Comparison of ENCODE assay signal across 9 mouse cellular contexts in the genomic region with DNA sequence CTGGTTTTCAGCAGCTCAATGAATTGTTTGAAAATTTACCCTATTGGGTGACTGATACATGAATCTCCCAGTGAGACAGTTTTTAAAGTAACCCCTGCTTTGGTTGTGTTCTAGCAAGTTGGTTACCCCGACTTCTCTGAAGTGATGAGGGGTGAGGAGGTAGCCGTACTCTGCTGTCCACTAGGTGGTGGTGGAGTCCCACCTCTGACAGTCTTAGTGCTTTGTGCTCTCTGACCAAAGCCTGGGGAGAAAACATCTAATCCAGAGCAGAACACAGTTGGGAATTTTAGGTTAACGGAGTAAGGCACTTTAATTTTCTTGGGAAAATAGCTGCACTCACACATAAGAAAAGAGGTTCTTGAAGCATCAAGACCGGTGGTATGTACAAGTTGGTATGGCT.
DNase-seq lines count a peak whose midpoint lies in the region; ATAC-seq and TF ChIP-seq lines count a peak whose summit lies in the region.
"Had no signal": no experiment of that assay in that cellular context is flagged by ENCODE, and none has a peak within 500 bp of the region (broad histone marks: within the 10 kb centered on the region; RNA-seq: fewer than 3 reads in every experiment).

No protein-coding gene starts in this region.

- whole genome bisulfite sequencing in hindbrain, embryonic 11.5 days, result 27% methylated on average over 4 of the region's 4 CpGs
- 27% methylated on average over 4 of the region's 4 CpGs for WGBS in hindbrain, embryonic 13.5 days
- 33% methylated on average over 4 of the region's 4 CpGs for WGBS in limb, embryonic 10.5 days
- WGBS in neural tube, embryonic 15.5 days, result 27% methylated on average over 4 of the region's 4 CpGs

- no peaks in the 10 kb centered on the region for H3K9me3 ChIP-seq in hindbrain, embryonic 11.5 days (ENCODE audit: control insufficient read depth, low read length)
- H3K9me3 ChIP-seq in hindbrain, embryonic 13.5 days, result no peaks in the 10 kb centered on the region
- H3K9me3 ChIP-seq in limb, embryonic 10.5 days (replicated peaks), result no peaks in the 10 kb centered on the region
- no peaks in the 10 kb centered on the region for H3K9me3 ChIP-seq in neural tube, embryonic 15.5 days (replicated peaks)

- no peaks in the 10 kb centered on the region for H3K4me1 ChIP-seq in hindbrain, embryonic 11.5 days (replicated peaks; ENCODE audit: control insufficient read depth, insufficient read depth, low read length)
- H3K4me1 ChIP-seq in hindbrain, embryonic 13.5 days (replicated peaks), result peaks cover 9% of the 10 kb centered on the region; the same call in 1 of the 2 replicates
- H3K4me1 ChIP-seq in limb, embryonic 10.5 days, result peaks cover 3% of the 10 kb centered on the region; the same call in 1 of the 2 replicates
- H3K4me1 ChIP-seq in neural tube, embryonic 15.5 days, result no peaks in the 10 kb centered on the region

- H3K4me2 ChIP-seq in hindbrain, embryonic 11.5 days (replicated peaks; ENCODE audit: low read depth, low read length), result no peak overlapping the region
- H3K4me2 ChIP-seq in hindbrain, embryonic 13.5 days, result no peak overlapping the region
- H3K4me2 ChIP-seq in neural tube, embryonic 15.5 days, result no peak overlapping the region

- H3K36me3 ChIP-seq in hindbrain, embryonic 11.5 days (ENCODE audit: control insufficient read depth, insufficient read depth, low read length), result no peaks in the 10 kb centered on the region
- H3K36me3 ChIP-seq in hindbrain, embryonic 13.5 days, result no peaks in the 10 kb centered on the region
- no peaks in the 10 kb centered on the region for H3K36me3 ChIP-seq in limb, embryonic 10.5 days
- no peaks in the 10 kb centered on the region for H3K36me3 ChIP-seq in neural tube, embryonic 15.5 days

- no peaks in the 10 kb centered on the region for H3K27me3 ChIP-seq in hindbrain, embryonic 11.5 days (ENCODE audit: control insufficient read depth, insufficient read depth, low read length)
- no peaks in the 10 kb centered on the region for H3K27me3 ChIP-seq in hindbrain, embryonic 13.5 days
- no peaks in the 10 kb centered on the region for H3K27me3 ChIP-seq in limb, embryonic 10.5 days (ENCODE audit: low read depth, poor library complexity, severe bottlenecking)
- H3K27me3 ChIP-seq in neural tube, embryonic 15.5 days (replicated peaks), result no peaks in the 10 kb centered on the region

- no peak for TF ChIP-seq POLR2A in brain, embryonic 14.5 days (IDR thresholded peaks at IDR 0.05; ENCODE audit: borderline replicate concordance, extremely low read depth, insufficient read depth, insufficient read length, poor library complexity, severe bottlenecking)

- peak; percentile 79; the same call in 1 of the 2 replicates for TF ChIP-seq CTCF in brain, embryonic 14.5 days (IDR thresholded peaks at IDR 0.05; ENCODE audit: borderline replicate concordance, extremely low read depth, insufficient read depth, insufficient read length)

- peak; percentile 73; the same call in 1 of the 2 replicates for ATAC-seq in hindbrain, embryonic 11.5 days (ENCODE audit: low FRiP score)
- no peak for ATAC-seq in hindbrain, embryonic 13.5 days (ENCODE audit: low FRiP score)
- peak; percentile 86 for ATAC-seq in neural tube, embryonic 15.5 days (ENCODE audit: low FRiP score)
- no peak for ATAC-seq in erythroid progenitor cell, adult 5-6 weeks (replicated peaks; ENCODE audit: low FRiP score, poor library complexity, severe bottlenecking)

- no peak overlapping the region for H3K9ac ChIP-seq in hindbrain, embryonic 11.5 days (ENCODE audit: low read depth, low read length)
- H3K9ac ChIP-seq in hindbrain, embryonic 13.5 days, result no peak overlapping the region
- H3K9ac ChIP-seq in neural tube, embryonic 15.5 days (replicated peaks), result no peak overlapping the region

- no peak overlapping the region for H3K4me3 ChIP-seq in hindbrain, embryonic 11.5 days (ENCODE audit: low read depth, low read length)
- H3K4me3 ChIP-seq in hindbrain, embryonic 13.5 days, result no peak overlapping the region
- H3K4me3 ChIP-seq in limb, embryonic 10.5 days, result no peak overlapping the region
- no peak overlapping the region for H3K4me3 ChIP-seq in neural tube, embryonic 15.5 days (replicated peaks)
- H3K4me3 ChIP-seq: myocyte had no signal

- DNase-seq in hindbrain, embryonic 11.5 days (ENCODE audit: low spot score), result peak; percentile 67
- DNase-seq in brain, embryonic 14.5 days (ENCODE audit: low read depth), result peak; percentile 85
- peak; percentile 34 for DNase-seq in fibroblast of lung, adult 2 months (ENCODE audit: low read depth)
- DNase-seq in kidney, adult 9 months, result peak; percentile 52
- DNase-seq in limb, embryonic 10.5 days (ENCODE audit: low spot score), result peak; percentile 73

- no peak overlapping the region for H3K27ac ChIP-seq in hindbrain, embryonic 11.5 days (ENCODE audit: low read depth, low read length)
- no peak overlapping the region for H3K27ac ChIP-seq in hindbrain, embryonic 13.5 days
- no peak overlapping the region for H3K27ac ChIP-seq in limb, embryonic 10.5 days
- no peak overlapping the region for H3K27ac ChIP-seq in neural tube, embryonic 15.5 days (replicated peaks)

Comparison
In these comparisons a context has a peak if more than half of its experiments do, and no peak if none do; other contexts are left out.
1. ATAC-seq: peak in hindbrain, embryonic 11.5 days (single experiment) and neural tube, embryonic 15.5 days (single experiment); none in hindbrain, embryonic 13.5 days (single experiment) and erythroid progenitor cell, adult 5-6 weeks (single experiment).
2. DNase-seq: peak in every context shown above with its lines; median percentile 85 in brain, embryonic 14.5 days; 73 in limb, embryonic 10.5 days; 67 in hindbrain, embryonic 11.5 days; 52 in kidney, adult 9 months; 34 in fibroblast of lung, adult 2 months.